Mouse (Mus musculus): ENCODE results near the gene Kcnk18. TPM values are rescaled to one million over a fixed set of nuclear protein-coding genes. Genes with fewer than 3 reads are reported as not detected.
A peak's percentile ranks its signal among the peaks of the same experiment; 100 is the strongest.

Kcnk18 gene
- polyA plus RNA-seq (2015; fragmentation: Nextera tagmentation; extraction: Ambion mirVana) = not detected in 2 replicates

DNA sequence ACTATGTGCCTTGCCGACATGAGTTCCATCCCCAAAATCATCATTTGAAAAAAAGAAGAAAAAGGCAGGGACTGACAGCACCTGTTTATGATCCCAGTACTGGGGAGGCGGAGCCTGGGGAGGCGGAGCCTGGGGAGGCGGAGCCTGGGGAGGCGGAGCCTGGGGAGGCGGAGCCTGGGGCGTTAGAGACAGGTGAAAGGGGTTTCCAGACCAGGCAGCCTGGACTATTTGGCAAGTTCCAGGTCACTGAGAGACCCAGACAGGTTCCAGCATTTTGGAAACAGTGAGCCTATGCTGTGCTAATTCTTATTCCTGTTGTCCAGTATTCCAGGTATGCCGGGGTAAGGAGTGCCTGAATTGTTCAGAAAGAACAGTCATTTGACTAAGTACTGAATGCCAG lies at the start of gene Kcnk18:
Gene Kcnk18, plus strand, starts transcription at position 224 of the 400 bp plus-strand sequence.
- Histone ChIP-seq H3K4me3 (replicated peaks; ENCODE audit: low read length) (no peak within 1 kb of the TSS), H3K9ac (ENCODE audit: low read length) (no peak within 1 kb of the TSS), H3K4me2 (ENCODE audit: low read depth, low read length) (no peak within 1 kb of the TSS), H3K36me3 (ENCODE audit: control insufficient read depth, insufficient read depth, low read length) (no peaks in the 10 kb centered on the region), H3K27me3 (ENCODE audit: control insufficient read depth, insufficient read depth, low read length) (no peaks in the 10 kb centered on the region), H3K9me3 (replicated peaks; ENCODE audit: control insufficient read depth, low read length) (no peaks in the 10 kb centered on the region), H3K27ac (ENCODE audit: low read length) (no peak within 1 kb of the TSS), H3K4me1 (ENCODE audit: control insufficient read depth, insufficient read depth, low read length) (no peaks in the 10 kb centered on the region; the same call in 1 of the 2 replicates)
- ATAC-seq (ENCODE audit: insufficient read depth, low FRiP score) = no peak
- 74% methylated on average over 8 of the region's 8 CpGs for WGBS

DNA sequence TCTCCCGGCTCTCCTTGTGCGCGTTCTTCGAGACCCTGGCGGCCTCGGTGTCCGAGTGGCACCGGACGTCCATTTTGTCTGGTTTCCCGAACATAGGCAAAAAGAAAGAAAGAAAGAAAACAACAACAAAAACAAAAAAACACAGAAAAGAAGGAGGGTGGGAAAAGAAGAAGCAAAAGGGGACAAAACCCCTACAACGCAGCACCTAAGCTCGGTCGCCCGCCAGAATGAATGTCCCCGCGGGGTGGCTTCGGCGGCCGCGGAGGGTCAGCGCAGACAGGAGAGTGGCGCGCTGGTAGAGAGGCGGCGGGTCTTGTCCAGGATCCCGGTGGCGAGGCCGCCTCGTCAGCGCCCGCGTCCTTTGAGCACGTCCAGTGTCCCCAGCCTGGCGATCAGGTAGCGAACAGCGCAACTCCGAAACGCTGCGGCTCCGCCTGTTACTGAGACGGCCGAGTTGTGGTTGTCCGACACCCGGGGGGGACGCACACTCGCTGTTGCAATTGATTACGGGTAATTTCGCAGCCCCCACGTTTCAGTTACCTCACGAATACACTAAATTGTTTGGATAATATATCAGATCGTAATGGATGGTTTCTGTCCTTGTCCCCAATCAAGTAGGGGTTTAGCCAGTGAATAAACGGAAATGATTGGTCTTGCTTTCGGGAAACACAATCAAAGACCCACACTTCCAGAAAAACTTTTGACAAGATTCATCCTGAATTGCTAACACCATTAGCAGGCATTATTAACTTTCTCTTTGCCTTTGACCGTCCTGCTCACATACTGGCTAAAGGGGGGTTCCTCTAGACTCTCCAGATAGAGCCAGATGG lies 48.9 kb upstream of the Kcnk18 start, which contains the start of gene Vax1:
Gene Vax1, minus strand, starts transcription at position 121 of the 830 bp plus-strand sequence.
- H3K4me2 ChIP-seq (ENCODE audit: low read depth, low read length) = peak within 1 kb of the TSS; percentile 45
- peak within 1 kb of the TSS; percentile 31 for H3K4me3 ChIP-seq (replicated peaks; ENCODE audit: low read length)
- no peak within 1 kb of the TSS for H3K27ac ChIP-seq (ENCODE audit: low read length)
- H3K4me1 ChIP-seq (ENCODE audit: control insufficient read depth, insufficient read depth, low read length) = peaks cover 18% of the 10 kb centered on the region; the same call in 1 of the 2 replicates
- H3K9me3 ChIP-seq (replicated peaks; ENCODE audit: control insufficient read depth, low read length) = no peaks in the 10 kb centered on the region
- peaks cover 88% of the 10 kb centered on the region for H3K27me3 ChIP-seq (ENCODE audit: control insufficient read depth, insufficient read depth, low read length)
- ATAC-seq (ENCODE audit: insufficient read depth, low FRiP score) = no peak
- WGBS = under 1% methylated on average over 54 of the region's 54 CpGs
- no peaks in the 10 kb centered on the region for H3K36me3 ChIP-seq (ENCODE audit: control insufficient read depth, insufficient read depth, low read length)
- no peak within 1 kb of the TSS; the same call in 1 of the 2 replicates for H3K9ac ChIP-seq (ENCODE audit: low read length)

DNA sequence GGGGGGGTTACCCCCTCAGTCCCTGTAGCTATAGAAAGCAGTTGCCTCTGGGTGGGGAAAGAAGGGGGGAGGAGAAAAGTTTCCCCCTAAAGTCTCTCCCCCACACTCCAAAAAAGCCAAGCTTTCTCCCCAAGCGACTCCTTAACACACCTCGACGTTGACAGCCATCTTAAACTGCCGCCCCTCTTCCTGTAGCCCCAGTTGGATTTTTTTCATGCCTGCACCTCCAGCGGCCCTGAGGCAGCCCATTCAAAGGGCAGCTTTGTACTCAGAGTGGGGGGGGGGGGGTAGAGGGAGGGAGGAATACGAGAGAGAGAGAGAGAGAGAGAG lies 48.3 kb upstream of the Kcnk18 start:
- Histone ChIP-seq H3K36me3 (ENCODE audit: control insufficient read depth, insufficient read depth, low read length) (no peaks in the 10 kb centered on the region), H3K9me3 (replicated peaks; ENCODE audit: control insufficient read depth, low read length) (no peaks in the 10 kb centered on the region), H3K9ac (ENCODE audit: low read length) (no peak overlapping the region), H3K4me2 (ENCODE audit: low read depth, low read length) (no peak overlapping the region), H3K27me3 (ENCODE audit: control insufficient read depth, insufficient read depth, low read length) (peaks cover 87% of the 10 kb centered on the region), H3K4me3 (replicated peaks; ENCODE audit: low read length) (no peak overlapping the region; the same call in 1 of the 2 replicates), H3K27ac (ENCODE audit: low read length) (no peak overlapping the region), H3K4me1 (ENCODE audit: control insufficient read depth, insufficient read depth, low read length) (peaks cover 18% of the 10 kb centered on the region; the same call in 1 of the 2 replicates)
- under 1% methylated on average over 6 of the region's 6 CpGs for WGBS
- ATAC-seq (ENCODE audit: insufficient read depth, low FRiP score) = no peak

DNA sequence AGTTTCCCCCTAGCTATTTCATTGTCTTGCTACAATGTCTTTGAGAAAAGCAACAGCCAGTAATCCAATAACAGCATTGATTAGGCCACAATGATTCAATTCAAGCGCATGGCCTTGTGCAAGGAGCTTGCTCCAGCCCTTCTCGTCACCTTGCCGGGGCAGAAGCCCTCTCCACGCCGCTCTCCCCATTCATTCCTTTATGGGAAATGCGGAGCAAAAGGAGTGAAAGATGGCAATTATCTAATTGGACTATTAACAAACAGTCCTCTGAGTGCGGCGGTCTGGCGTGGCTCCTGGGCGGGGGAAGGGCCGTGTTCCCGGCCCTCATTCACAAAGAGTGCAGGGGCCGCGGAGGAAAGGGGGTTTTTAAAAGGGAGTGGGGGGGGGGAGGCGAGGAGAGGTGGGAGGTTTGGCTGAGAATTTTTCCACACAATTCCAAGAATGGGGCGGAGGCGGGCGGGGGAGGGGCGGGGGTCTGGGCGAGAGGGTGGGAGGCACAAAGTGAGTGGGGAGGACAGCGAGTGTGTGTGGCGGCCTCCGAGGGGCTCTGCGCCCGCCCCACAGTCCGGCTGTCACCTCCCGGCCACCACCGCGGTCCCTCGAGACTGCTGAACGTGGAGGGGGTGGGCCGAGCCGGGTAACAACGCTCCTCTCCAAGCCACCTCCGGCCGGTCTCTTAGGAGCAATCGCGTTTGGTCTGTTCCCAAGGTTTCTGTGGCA lies 47.7 kb upstream of the Kcnk18 start:
- Histone ChIP-seq H3K27me3 (ENCODE audit: control insufficient read depth, insufficient read depth, low read length) (peaks cover 87% of the 10 kb centered on the region), H3K9me3 (replicated peaks; ENCODE audit: control insufficient read depth, low read length) (no peaks in the 10 kb centered on the region), H3K4me3 (replicated peaks; ENCODE audit: low read length) (no peak overlapping the region), H3K27ac (ENCODE audit: low read length) (no peak overlapping the region), H3K9ac (ENCODE audit: low read length) (no peak overlapping the region), H3K36me3 (ENCODE audit: control insufficient read depth, insufficient read depth, low read length) (no peaks in the 10 kb centered on the region), H3K4me2 (ENCODE audit: low read depth, low read length) (no peak overlapping the region), H3K4me1 (ENCODE audit: control insufficient read depth, insufficient read depth, low read length) (peaks cover 13% of the 10 kb centered on the region; the same call in 1 of the 2 replicates)
- ATAC-seq (ENCODE audit: insufficient read depth, low FRiP score) = no peak
- WGBS = 2% methylated on average over 38 of the region's 38 CpGs

DNA sequence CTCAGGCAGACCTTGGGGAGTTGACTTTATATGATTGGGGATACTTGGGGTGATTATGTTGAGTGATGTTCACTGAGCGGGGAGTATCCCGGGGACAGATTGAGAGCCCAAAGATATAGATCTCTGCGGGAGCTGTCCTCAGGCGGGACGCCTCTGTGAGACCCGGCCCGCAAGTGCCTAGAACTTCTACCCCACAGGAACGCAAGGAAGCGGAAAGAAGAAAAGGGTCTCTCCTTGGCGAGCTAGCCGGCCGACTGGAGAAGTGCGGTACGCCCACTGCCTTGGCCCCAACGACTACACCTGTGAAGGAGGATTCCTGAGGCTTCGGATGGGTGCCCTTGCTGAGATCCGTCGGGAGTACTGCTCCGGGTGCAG lies 47.2 kb upstream of the Kcnk18 start:
- Histone ChIP-seq H3K27me3 (ENCODE audit: control insufficient read depth, insufficient read depth, low read length) (peaks cover 86% of the 10 kb centered on the region), H3K9ac (ENCODE audit: low read length) (no peak overlapping the region), H3K4me2 (ENCODE audit: low read depth, low read length) (no peak overlapping the region), H3K4me1 (ENCODE audit: control insufficient read depth, insufficient read depth, low read length) (peaks cover 9% of the 10 kb centered on the region; the same call in 1 of the 2 replicates), H3K27ac (ENCODE audit: low read length) (no peak overlapping the region), H3K36me3 (ENCODE audit: control insufficient read depth, insufficient read depth, low read length) (no peaks in the 10 kb centered on the region), H3K4me3 (replicated peaks; ENCODE audit: low read length) (no peak overlapping the region), H3K9me3 (replicated peaks; ENCODE audit: control insufficient read depth, low read length) (no peaks in the 10 kb centered on the region)
- ATAC-seq (ENCODE audit: insufficient read depth, low FRiP score) = no peak
- 2% methylated on average over 19 of the region's 19 CpGs for WGBS

DNA sequence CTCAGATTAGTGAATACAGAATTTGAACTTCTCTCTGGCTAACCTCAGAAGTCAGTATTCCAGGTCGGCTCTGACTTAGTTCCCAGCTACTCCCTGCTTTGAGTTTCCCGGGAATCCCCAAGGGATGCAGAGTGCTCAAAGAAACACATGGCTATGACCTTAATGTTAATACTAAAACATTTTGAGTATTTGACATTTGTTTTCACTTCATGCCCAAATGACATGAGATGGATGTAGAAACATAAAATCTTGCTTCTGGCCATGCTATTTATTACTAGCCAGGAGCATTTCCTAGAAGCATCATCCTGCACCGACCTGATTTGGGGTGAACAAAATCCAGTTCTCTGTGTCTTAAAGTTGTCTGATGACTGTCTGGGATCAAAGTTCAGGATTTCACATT lies 46.2 kb upstream of the Kcnk18 start:
- peaks cover 9% of the 10 kb centered on the region; the same call in 1 of the 2 replicates for H3K4me1 ChIP-seq (ENCODE audit: control insufficient read depth, insufficient read depth, low read length)
- H3K4me2 ChIP-seq (ENCODE audit: low read depth, low read length) = no peak overlapping the region
- ATAC-seq (ENCODE audit: insufficient read depth, low FRiP score) = no peak
- no peak overlapping the region for H3K27ac ChIP-seq (ENCODE audit: low read length)
- peaks cover 85% of the 10 kb centered on the region for H3K27me3 ChIP-seq (ENCODE audit: control insufficient read depth, insufficient read depth, low read length)
- H3K9ac ChIP-seq (ENCODE audit: low read length) = no peak overlapping the region
- no peaks in the 10 kb centered on the region for H3K9me3 ChIP-seq (replicated peaks; ENCODE audit: control insufficient read depth, low read length)
- 5% methylated on average over 3 of the region's 3 CpGs for WGBS
- H3K36me3 ChIP-seq (ENCODE audit: control insufficient read depth, insufficient read depth, low read length) = no peaks in the 10 kb centered on the region
- H3K4me3 ChIP-seq (replicated peaks; ENCODE audit: low read length) = no peak overlapping the region

DNA sequence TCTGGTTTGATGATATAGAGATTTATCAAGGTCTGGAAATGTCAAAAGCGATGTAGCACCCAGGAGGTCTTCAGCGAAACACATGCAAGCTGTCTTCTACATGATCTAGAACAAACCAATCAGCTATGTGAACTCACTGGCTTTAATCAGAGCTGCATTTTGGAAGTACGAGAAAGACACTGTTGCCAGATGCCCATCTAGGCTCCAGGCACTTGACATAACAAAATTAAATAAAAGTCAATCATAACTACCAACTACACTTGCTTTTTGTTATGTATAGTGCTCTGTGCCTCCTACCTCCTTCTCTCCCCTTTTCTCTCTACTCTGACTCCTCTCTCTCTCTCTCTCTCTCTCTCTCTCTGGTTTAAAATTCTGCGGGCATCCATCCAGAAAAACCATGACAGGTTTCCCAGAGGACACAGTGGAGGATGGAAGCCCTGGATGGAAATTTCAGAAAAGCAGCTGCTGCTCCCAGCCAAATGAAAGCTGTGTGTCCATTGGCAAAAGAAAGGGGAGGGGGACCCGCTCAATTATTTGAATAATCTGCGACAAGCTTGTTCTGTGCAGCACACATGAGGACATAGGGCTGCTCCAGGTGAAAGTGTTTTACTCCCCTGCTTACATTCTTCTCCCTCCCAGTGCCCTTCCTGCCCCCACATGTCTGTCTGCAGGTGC lies 45.5 kb upstream of the Kcnk18 start:
- peaks cover 9% of the 10 kb centered on the region; the same call in 1 of the 2 replicates for H3K4me1 ChIP-seq (ENCODE audit: control insufficient read depth, insufficient read depth, low read length)
- WGBS = 10% methylated on average over 6 of the region's 6 CpGs
- no peak overlapping the region for H3K27ac ChIP-seq (ENCODE audit: low read length)
- no peaks in the 10 kb centered on the region for H3K36me3 ChIP-seq (ENCODE audit: control insufficient read depth, insufficient read depth, low read length)
- H3K9ac ChIP-seq (ENCODE audit: low read length) = no peak overlapping the region
- ATAC-seq (ENCODE audit: insufficient read depth, low FRiP score) = no peak
- H3K9me3 ChIP-seq (replicated peaks; ENCODE audit: control insufficient read depth, low read length) = no peaks in the 10 kb centered on the region
- H3K4me3 ChIP-seq (replicated peaks; ENCODE audit: low read length) = no peak overlapping the region
- H3K27me3 ChIP-seq (ENCODE audit: control insufficient read depth, insufficient read depth, low read length) = peaks cover 83% of the 10 kb centered on the region
- H3K4me2 ChIP-seq (ENCODE audit: low read depth, low read length) = no peak overlapping the region

DNA sequence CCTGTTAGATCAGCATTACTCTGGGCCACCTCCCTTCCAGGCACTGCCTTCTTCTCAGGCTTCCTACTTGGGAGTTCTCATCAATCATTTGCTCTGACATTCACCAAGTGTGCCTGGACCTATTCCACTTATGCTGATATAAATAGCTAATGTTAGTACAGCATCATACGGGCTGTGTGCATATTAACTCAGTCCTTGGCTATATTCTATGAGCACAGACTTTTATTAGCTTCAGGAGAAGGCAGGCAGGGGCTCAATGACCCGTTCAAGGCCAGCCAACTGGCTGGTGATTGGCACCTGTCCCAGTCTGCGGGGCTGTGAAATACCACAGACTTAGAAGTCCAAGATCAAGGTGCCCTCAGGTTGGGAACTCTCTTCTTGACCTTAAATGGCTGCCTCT lies 35.0 kb upstream of the Kcnk18 start:
- no peak overlapping the region for H3K9ac ChIP-seq (ENCODE audit: low read length)
- no peaks in the 10 kb centered on the region for H3K36me3 ChIP-seq (ENCODE audit: control insufficient read depth, insufficient read depth, low read length)
- no peak overlapping the region for H3K27ac ChIP-seq (ENCODE audit: low read length)
- no peak overlapping the region for H3K4me3 ChIP-seq (replicated peaks; ENCODE audit: low read length)
- WGBS = 28% methylated on average over 3 of the region's 3 CpGs
- H3K9me3 ChIP-seq (replicated peaks; ENCODE audit: control insufficient read depth, low read length) = no peaks in the 10 kb centered on the region
- no peaks in the 10 kb centered on the region for H3K4me1 ChIP-seq (ENCODE audit: control insufficient read depth, insufficient read depth, low read length)
- H3K27me3 ChIP-seq (ENCODE audit: control insufficient read depth, insufficient read depth, low read length) = peaks cover 29% of the 10 kb centered on the region
- no peak for ATAC-seq (ENCODE audit: insufficient read depth, low FRiP score)
- no peak overlapping the region for H3K4me2 ChIP-seq (ENCODE audit: low read depth, low read length)

DNA sequence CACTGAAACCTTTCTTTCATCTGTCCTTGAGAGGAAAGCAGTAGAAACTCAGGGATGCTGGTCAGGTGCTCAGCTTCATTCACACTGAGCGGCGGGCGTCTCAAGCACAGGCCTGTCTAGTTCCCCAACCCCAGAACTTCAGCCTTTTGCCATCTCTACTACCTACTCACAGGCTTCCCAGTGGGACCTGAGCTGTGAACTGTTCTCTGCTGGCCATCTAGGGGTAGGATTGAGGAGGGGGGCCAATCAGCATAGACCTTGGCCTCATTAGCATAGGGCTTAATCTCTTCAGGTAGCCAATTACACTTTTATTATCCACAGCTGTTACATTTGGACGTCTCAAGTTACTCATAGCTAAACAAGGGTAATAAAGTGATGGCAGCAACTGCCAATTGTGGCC lies 30.0 kb upstream of the Kcnk18 start:
- Histone ChIP-seq H3K4me2 (ENCODE audit: low read depth, low read length) (no peak overlapping the region), H3K4me3 (replicated peaks; ENCODE audit: low read length) (no peak overlapping the region), H3K27ac (ENCODE audit: low read length) (no peak overlapping the region), H3K4me1 (ENCODE audit: control insufficient read depth, insufficient read depth, low read length) (no peaks in the 10 kb centered on the region), H3K27me3 (ENCODE audit: control insufficient read depth, insufficient read depth, low read length) (peaks cover 58% of the 10 kb centered on the region), H3K36me3 (ENCODE audit: control insufficient read depth, insufficient read depth, low read length) (no peaks in the 10 kb centered on the region), H3K9me3 (replicated peaks; ENCODE audit: control insufficient read depth, low read length) (no peaks in the 10 kb centered on the region), H3K9ac (ENCODE audit: low read length) (no peak overlapping the region)
- ATAC-seq (ENCODE audit: insufficient read depth, low FRiP score) = no peak
- 19% methylated on average over 4 of the region's 4 CpGs for WGBS
